Mouse (Mus musculus) liver, adult 2 months (tissue): ENCODE data around the gene Msh6. TPM values are rescaled to one million over a fixed set of nuclear protein-coding genes. Genes with fewer than 3 reads are reported as not detected.
A peak's percentile ranks its signal among the peaks of the same experiment; 100 is the strongest.
"Not testable (repeated sequence)": the region's sequence is repeated elsewhere in the genome, so short reads cannot be mapped to it uniquely, and the experiment has no call there.

Experiments used
- DNase-seq: peaks from one replicate; pipeline ENCODE4 v3.0.0-alpha.2; 2011; ENCODE audit warnings: low read depth, low spot score; ENCODE audit errors: extremely low read depth
- H3K27ac ChIP-seq: fragments of 200-500 bp; replicated peaks from 2 replicates; pipeline ENCODE4 v1.5.1; 2012; ENCODE audit warnings: low read depth, mild to moderate bottlenecking, control low read depth, inconsistent platforms, low read length; ENCODE audit not compliant: insufficient read depth
- H3K27me3 ChIP-seq: fragments of 200-500 bp; 2 replicates; pipeline ENCODE4 v1.6.1; 2012; ENCODE audit warnings: mild to moderate bottlenecking, moderate library complexity, low read length, inconsistent platforms; ENCODE audit not compliant: control insufficient read depth, insufficient read depth
- H3K36me3 ChIP-seq: fragments of 200-500 bp; 2 replicates; pipeline ENCODE4 v1.6.1; 2012; ENCODE audit warnings: low read length, inconsistent platforms; ENCODE audit not compliant: control insufficient read depth, insufficient read depth
- H3K4me1 ChIP-seq: fragments of 200-500 bp; 2 replicates; pipeline ENCODE4 v1.6.1; 2011; ENCODE audit warnings: low read length; ENCODE audit not compliant: control insufficient read depth, insufficient read depth
- H3K4me3 ChIP-seq: fragments of 200-500 bp; 2 replicates; pipeline ENCODE4 v1.5.1; 2011; ENCODE audit warnings: low read depth, mild to moderate bottlenecking, control low read depth, low read length, moderate library complexity; ENCODE audit not compliant: insufficient read depth
- H3K79me2 ChIP-seq: fragments of 200-500 bp; 2 replicates; pipeline ENCODE4 v1.6.1; 2012; ENCODE audit warnings: inconsistent platforms, mild to moderate bottlenecking, low read length, moderate library complexity; ENCODE audit not compliant: control insufficient read depth, insufficient read depth
- H3K9ac ChIP-seq: fragments of 200-500 bp; 2 replicates; pipeline ENCODE4 v1.6.1; 2012; ENCODE audit warnings: low read depth, mild to moderate bottlenecking, control low read depth, inconsistent platforms, low read length
- CTCF ChIP-seq: fragments of 200-500 bp; IDR thresholded peaks from 2 replicates; pipeline ENCODE4 v1.5.1; 2011; ENCODE audit warnings: low read depth, low read length, control low read depth
- POLR2A ChIP-seq: fragments of 200-500 bp; IDR thresholded peaks from 2 replicates; pipeline ENCODE4 v1.6.1; 2011; ENCODE audit warnings: low read length, control low read depth; ENCODE audit not compliant: insufficient read depth; ENCODE audit errors: extremely low read depth
- WGBS: fragments of 180-500 bp; shearing (Covaris S2); methylation state at CpG from one replicate; pipeline ENCODE4 v1.1.7; 2018; 5-methylcytosine and 5-hydroxymethylcytosine counted together
- polyA plus RNA-seq: library from polyadenylated mRNA; depleted of rRNA; stranded (reverse); fragments of >200 nt; gene quantifications from 2 replicates; pipeline ENCODE4 v1.2.3, GENCODE M21; 2012
- total RNA-seq: library from RNA; depleted of rRNA; stranded (reverse); fragments of >200 nt; gene quantifications from 2 replicates; pipeline ENCODE4 v1.2.3, GENCODE M21; 2014

The Msh6 gene
- total and polyA plus RNA-seq, 2 experiments, result 1.1 to 7.9 TPM

GRCm38 (mm10) chr17:87972856-87973255, 2.0 kb upstream of the Msh6 start:
- Histone ChIP-seq H3K36me3 (no peaks in the 10 kb centered on the region), H3K27me3 (no peaks in the 10 kb centered on the region), H3K79me2 (no peaks in the 10 kb centered on the region; the same call in 1 of the 2 replicates), H3K9ac (no peak overlapping the region), H3K4me3 (no peak overlapping the region), H3K4me1 (peaks cover 2% of the 10 kb centered on the region; the same call in 1 of the 2 replicates), H3K27ac (no peak overlapping the region)
- no peak for DNase-seq
- WGBS, result 76% methylated on average over 5 of the region's 5 CpGs
- TF ChIP-seq POLR2A (no peak), CTCF (no peak)

- Histone ChIP-seq H3K79me2 (no peaks in the 10 kb centered on the region; the same call in 1 of the 2 replicates), H3K27me3 (no peaks in the 10 kb centered on the region), H3K27ac (no peak overlapping the region), H3K4me1 (peaks cover 2% of the 10 kb centered on the region; the same call in 1 of the 2 replicates), H3K36me3 (no peaks in the 10 kb centered on the region), H3K4me3 (no peak overlapping the region), H3K9ac (no peak overlapping the region)
- WGBS, result 82% methylated on average over 10 of the region's 10 CpGs
- TF ChIP-seq POLR2A (no peak), CTCF (no peak)
- DNase-seq, result no peak
Measured at GRCm38 (mm10) chr17:87973261-87974167, 1.3 kb upstream of the Msh6 start.

- peaks cover 2% of the 10 kb centered on the region; the same call in 1 of the 2 replicates for H3K4me1 ChIP-seq
- H3K9ac ChIP-seq, result peak overlapping the region; percentile 78
- WGBS, result 2% methylated on average over 67 of the region's 68 CpGs
- peak overlapping the region; percentile 36; the same call in 1 of the 2 replicates for H3K27ac ChIP-seq
- peak; percentile 40 for DNase-seq
- no peaks in the 10 kb centered on the region for H3K27me3 ChIP-seq
- H3K4me3 ChIP-seq, result peak overlapping the region; percentile 88
- H3K79me2 ChIP-seq, result no peaks in the 10 kb centered on the region; the same call in 1 of the 2 replicates
- TF ChIP-seq CTCF (no peak), POLR2A (no peak)
- no peaks in the 10 kb centered on the region for H3K36me3 ChIP-seq
Measured at GRCm38 (mm10) chr17:87975229-87975853, 479 bp downstream of the Msh6 start.

GRCm38 (mm10) chr17:87976154-87976806, 1.4 kb downstream of the Msh6 start:
- Histone ChIP-seq H3K27me3 (no peaks in the 10 kb centered on the region), H3K4me3 (no peak overlapping the region), H3K36me3 (no peaks in the 10 kb centered on the region), H3K27ac (no peak overlapping the region), H3K9ac (no peak overlapping the region), H3K4me1 (peaks cover 2% of the 10 kb centered on the region; the same call in 1 of the 2 replicates), H3K79me2 (no peaks in the 10 kb centered on the region; the same call in 1 of the 2 replicates)
- no peak for TF ChIP-seq POLR2A
- no peak for TF ChIP-seq CTCF
- DNase-seq, result no peak
- 70% methylated on average over 9 of the region's 9 CpGs for WGBS

GRCm38 (mm10) chr17:87976927-87977326, 2.1 kb downstream of the Msh6 start:
- not testable (repeated sequence) for H3K9ac ChIP-seq, DNase-seq, H3K4me3 ChIP-seq, H3K27me3 ChIP-seq, H3K27ac ChIP-seq, H3K79me2 ChIP-seq, H3K36me3 ChIP-seq, H3K4me1 ChIP-seq
- 88% methylated on average over 4 of the region's 4 CpGs for WGBS

DNA sequence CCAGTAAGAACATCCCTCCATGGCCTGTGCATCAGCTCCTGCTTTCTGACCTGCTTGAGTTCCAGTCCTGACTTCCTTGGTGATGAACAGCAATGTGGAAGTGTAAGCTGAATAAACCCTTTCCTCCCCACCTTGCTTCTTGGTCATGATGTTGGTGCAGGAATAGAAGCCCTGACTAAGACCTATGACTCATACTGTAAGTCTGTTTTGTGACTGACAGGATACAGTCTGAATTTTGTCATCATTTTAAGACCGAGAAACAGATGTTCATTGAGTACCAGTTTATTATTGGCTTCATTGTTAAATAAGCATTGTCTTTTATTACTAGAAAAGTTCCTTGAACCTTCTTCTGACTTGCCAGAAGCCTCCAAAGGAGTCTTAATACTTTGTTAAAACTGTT, 4.8 kb downstream of the Msh6 start:
- not testable (repeated sequence) for H3K4me1 ChIP-seq, H3K79me2 ChIP-seq, DNase-seq, H3K27me3 ChIP-seq, H3K9ac ChIP-seq, H3K27ac ChIP-seq, H3K4me3 ChIP-seq, H3K36me3 ChIP-seq
- whole genome bisulfite sequencing, result 80% methylated on average over 1 of the region's 1 CpGs
